Mouse (Mus musculus) kidney, postnatal 25 days (tissue): ENCODE measurements around the gene Rpl36-ps4.

Experiments used
- DNase-seq, 2 experiments: peaks; one replicate each; pipeline ENCODE4 v3.0.0; 2021; ENCODE audit warnings: mixed read lengths in 2 of 2

The Rpl36-ps4 gene

GRCm38 (mm10) chr17:87920677-87921076 is at the start of gene Rpl36-ps4:
Gene Rpl36-ps4 (plus strand): TSS chr17:87920977.
- DNase-seq: peak in 1 of 2 experiments; percentile 50

DNA sequence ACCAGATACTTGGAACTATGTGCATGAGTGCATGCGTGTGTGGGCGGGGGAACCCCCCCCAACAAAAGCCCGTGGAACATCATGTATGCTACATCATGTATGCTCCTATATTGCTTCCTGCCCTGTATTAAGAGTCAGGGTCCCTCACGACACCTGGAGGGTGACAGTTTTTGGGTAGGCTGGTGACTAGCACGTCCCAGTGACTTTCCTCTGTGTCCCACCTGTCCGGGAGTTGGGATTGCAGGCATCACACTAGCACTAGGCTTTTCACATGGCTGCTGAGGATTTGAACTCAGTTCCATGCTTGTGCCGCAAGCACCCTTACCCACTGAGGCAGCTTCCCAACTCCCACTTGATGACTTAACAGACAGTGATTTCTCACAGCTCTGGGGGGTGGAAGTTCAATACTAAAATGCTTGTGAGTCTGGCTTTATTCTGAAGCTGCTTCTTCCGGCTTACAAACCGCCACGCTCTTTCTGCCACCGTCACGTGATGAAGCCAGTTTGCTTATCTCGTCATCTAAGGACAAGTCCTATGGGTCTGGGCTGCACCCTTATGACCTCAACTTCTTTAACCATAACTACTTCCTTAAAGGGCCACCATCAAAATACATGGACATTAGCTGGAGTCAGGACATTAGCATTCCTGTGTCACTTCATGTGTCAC is 49.2 kb upstream of the Rpl36-ps4 start:
- DNase-seq: no peak

DNA sequence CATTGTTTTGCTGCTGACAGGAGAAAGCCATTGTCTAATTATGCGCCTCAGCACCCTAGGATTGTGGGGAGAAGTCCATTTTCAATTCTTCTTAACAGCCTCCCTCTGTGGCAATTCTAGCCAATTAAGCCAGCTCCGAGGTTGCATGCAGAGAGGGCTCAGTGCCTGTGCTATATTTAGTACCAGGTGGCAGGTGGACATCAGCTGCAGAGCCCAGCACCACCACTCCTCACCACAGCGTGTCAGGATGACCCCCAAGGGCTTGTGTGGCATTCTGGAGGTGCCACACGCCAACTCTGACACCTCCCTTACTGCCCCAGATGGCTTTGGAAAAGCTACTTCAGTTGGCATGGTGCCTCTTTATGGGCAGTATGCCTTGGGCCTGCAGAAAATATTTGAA is 48.5 kb upstream of the Rpl36-ps4 start:
- DNase-seq: no peak

GRCm38 (mm10) chr17:87873456-87873855 is 47.3 kb upstream of the Rpl36-ps4 start:
- DNase-seq: no peak

- DNase-seq: no peak
Measured at GRCm38 (mm10) chr17:87873943-87874342, 46.8 kb upstream of the Rpl36-ps4 start.

DNA sequence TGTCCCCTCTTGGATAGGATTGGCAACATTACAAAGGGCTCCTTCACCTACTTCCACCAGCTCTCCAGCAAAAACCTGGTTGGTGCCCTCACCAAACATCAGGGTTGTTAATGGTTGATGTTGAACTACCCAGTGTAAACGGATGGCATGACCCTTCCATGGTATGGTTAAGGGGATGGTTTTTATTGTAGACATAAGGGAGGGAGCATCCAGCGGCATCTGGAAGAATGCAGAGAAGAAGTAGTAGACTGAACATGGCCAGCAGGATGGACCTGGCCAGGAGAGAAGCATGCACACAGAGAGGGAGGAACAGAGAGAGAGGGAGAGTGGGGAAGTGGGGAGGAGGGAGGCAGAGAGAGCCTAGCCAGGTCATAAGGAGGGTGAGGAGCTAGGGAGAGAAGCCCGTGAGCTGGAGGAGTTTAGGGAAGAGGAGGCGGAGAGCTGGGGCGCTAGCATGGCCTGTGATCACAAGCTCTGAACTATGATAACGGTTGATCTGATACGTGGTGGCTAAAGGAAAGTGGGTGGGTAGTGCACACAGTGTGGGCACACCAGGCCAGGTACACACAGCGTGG is 45.3 kb upstream of the Rpl36-ps4 start:
- DNase-seq: no peak

- no peak for DNase-seq
Measured at GRCm38 (mm10) chr17:87876295-87877000, 44.3 kb upstream of the Rpl36-ps4 start.

- DNase-seq: peak; percentile 58 to 80
Measured at GRCm38 (mm10) chr17:87877207-87878073, 43.3 kb upstream of the Rpl36-ps4 start.

- no peak for DNase-seq
Measured at GRCm38 (mm10) chr17:87878556-87879483, 42.0 kb upstream of the Rpl36-ps4 start.

DNA sequence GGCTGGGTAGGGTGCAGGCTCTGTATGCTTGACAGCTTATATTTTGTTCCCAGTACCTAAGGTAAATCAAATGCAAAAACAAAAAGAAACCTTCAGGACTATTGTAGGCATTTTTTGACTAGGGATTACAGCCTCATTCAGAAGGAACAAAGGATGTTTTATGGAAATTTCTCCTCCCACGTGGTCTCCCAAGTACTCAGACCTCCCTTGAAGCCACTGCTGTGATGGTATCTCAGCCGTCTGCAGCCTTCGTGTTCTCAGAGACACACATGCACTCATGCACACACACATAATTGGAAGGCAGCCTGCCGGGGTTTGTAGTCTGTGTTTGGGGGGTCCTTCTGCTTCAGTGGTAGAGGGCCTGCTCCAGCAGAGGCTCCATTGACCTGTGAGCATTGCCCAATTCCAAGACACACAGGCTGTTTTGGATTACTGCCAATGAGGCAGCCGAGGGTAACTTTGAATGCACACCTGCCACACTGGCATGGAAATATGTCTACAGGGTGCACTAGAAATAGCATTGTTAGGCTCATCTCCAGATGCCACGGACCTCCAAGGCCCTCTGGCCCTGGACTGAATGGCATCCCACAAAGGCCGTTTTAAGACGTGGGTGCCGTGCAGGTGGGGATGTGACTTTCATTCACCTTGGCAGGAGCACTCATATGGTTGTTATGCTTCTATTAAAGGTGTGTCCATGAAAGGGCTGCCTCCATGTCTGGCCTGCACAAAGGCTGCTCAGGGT is 41.1 kb upstream of the Rpl36-ps4 start:
- DNase-seq: peak in 1 of 2 experiments; percentile 15

DNA sequence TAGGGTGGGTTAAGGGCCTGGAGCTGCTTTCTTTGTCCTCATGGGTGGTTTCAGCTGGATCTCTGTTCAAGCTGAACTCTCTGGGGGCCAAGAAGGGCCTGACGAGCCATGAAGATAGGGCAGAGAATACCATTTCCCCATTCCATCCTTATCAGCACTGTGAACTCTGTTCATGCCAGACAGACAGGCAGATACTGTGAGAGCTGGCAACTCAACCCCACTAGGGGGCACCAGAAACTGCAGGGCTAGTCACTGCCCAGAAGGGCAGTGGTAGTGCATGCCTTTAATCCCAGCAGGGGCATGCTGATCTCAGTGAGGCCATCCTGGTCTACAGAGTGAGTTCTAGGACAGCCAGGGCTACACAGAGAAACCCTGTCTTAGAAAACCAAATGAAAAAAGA is 38.2 kb upstream of the Rpl36-ps4 start:
- DNase-seq: peak; percentile 66 to 77

- no peak for DNase-seq
Measured at GRCm38 (mm10) chr17:87897175-87897574, 23.6 kb upstream of the Rpl36-ps4 start.

DNA sequence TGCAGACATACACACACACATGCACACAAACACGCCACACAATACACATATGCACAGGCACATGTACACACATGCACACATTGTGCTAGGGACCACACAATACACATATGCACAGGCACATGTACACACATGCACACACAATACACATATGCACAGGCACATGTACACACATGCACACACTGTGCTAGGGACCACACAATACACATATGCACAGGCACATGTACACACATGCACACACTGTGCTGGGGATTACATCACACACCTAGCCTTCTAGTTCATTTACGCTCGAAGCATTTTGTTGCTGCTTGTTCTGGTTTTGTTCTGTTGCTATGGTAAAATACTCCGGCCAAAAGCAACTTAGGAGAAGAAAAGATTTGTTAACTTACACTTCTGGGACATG is 20.1 kb upstream of the Rpl36-ps4 start:
- no peak for DNase-seq

DNA sequence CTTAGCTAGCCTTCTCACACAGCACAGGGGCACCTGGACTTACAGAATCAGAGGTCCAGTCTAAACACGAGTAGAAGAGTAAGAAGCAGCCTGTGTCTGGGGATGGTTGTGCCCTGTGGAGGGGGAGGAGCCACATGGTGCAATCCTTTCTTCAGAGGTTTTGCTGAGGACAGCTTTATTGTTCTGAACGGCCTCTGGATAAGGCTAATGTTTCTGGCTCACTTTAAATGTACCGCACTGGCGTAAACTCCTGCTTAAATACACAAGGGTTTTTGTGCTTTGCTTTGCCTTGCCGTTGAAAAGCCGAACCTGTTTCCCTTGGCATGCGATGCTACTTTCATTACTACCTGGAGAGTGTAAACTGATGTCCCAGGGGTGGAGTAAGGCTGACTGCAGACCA is 19.6 kb upstream of the Rpl36-ps4 start:
- DNase-seq: no peak

GRCm38 (mm10) chr17:87903213-87903612 is 17.6 kb upstream of the Rpl36-ps4 start:
- no peak for DNase-seq

GRCm38 (mm10) chr17:87903725-87904124 is 17.1 kb upstream of the Rpl36-ps4 start:
- DNase-seq: no peak

DNA sequence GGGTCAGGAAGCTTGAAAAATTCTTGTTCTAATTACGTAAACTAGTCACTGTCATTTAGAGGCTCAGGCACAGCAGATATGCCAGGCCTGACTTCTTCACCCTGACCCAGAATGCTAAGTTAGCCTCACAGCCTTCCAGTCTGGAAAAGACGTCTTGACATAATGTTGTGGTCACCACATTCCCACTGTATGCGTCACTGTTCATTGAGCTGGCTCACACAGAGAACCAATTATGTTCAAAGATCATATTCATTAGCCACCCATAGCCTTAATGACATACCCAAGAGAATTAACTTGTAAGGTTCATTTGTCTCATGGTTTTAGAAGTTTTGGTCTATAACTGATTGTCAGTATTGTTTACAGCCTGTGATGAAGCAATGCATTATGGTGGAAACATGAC is 5.4 kb upstream of the Rpl36-ps4 start:
- DNase-seq: no peak

DNA sequence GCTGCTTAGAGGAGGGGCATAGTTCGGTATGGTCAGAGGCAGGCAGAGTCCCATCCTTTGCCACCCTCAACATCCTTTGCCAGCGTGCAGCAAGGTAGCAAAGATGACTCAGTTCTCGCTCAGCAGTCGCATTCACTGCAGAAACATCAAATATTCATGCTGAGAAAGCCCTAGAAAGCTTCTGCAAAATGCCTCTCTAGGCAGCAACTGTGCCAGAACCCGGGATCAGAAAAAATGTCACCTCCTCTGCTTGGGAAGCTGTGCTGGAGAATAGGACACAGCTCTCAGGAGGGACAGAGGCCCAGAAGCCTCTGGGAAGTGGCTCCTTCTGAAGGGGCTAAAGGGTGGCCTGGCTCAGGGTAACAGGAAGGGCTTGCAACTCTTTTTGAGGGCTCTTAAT is 2.7 kb upstream of the Rpl36-ps4 start:
- no peak for DNase-seq

DNA sequence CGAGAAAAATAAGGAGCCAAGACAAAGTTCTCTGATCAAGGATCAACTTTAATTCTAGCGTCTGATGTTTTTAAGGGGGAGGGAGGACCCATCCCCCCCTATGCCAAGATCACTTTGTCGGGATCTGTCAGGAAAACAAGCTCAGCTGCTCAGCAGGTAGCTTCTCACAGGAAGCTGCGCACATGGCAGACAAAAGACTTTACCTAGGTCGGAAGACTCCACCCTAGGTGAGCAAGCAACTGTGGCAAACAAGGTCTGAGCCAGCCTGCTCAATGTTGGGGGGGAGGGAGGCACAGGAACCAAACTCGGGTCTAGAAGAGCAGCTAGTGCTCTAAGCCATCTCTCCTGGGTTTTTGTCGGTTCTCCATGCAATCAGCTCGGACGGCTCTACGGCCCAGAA is 13.5 kb downstream of the Rpl36-ps4 start:
- no peak for DNase-seq

DNA sequence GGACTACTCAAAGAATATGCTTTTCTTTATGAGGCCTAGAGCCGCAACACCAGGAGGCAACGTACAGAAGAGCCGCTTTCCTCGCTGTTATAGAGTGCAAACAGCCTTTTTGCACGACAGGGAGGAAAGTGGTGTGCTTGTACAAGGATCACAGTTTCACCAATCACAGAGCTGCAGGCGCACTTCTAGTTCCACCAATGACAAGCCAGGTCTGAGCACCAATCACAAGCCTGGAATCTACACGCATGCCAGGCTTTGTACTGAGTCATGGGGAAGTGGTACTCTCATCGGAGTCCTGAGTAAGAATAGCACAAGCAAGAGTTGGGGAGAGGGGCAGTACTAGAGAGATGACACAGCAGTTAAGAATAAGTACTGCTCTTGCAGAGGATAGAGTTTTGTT is 14.0 kb downstream of the Rpl36-ps4 start:
- DNase-seq: no peak

DNA sequence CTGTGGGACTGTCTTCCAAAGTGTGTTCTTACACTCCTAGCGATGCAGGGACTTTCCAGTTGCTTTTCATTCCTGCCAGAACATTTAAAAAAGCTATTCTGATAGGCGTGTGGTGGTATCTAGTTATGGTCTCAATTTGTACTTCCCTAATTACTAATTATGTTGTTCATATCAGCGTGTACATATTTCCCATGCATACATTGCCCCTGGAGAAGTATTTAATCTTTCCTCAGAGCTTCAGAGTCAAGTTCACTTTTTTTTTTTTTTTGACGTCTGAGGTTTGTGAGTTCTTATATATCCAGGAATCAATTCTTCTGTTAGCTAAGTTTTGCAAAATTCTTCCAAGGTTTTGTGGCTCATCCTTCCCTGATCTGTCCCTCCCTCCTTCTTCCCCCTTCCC is 15.4 kb downstream of the Rpl36-ps4 start:
- no peak for DNase-seq
